Mouse (Mus musculus) heart, postnatal 14 days (tissue): Measurements from ENCODE around the gene Ubl3. TPM values are rescaled to one million over a fixed set of nuclear protein-coding genes. Genes with fewer than 3 reads are reported as not detected.
A peak's percentile ranks its signal among the peaks of the same experiment; 100 is the strongest.

ENCODE experiments used
- DNase-seq, 2 experiments: peaks; one replicate each; pipeline ENCODE4 v3.0.0; 2021 to 2022
- intact Hi-C: fragments of 180-260 bp; cut with DNase I; formaldehyde crosslinking; loops from one replicate; pipeline ENCODE4 v1.15.1; 2025
- total RNA-seq, 2 experiments: library from RNA; stranded (reverse); gene quantifications; 2 replicates each; pipeline ENCODE4 v1.2.3; 2021

Gene Ubl3
- total RNA-seq, 2 experiments from 2014 or later, result 84.6 to 95.6 TPM

- intact Hi-C loops, result no loop called here
- no peak for DNase-seq
Observed at GRCm38 (mm10) chr5:148494249-148494648, 58.3 kb downstream of the Ubl3 start.

DNA sequence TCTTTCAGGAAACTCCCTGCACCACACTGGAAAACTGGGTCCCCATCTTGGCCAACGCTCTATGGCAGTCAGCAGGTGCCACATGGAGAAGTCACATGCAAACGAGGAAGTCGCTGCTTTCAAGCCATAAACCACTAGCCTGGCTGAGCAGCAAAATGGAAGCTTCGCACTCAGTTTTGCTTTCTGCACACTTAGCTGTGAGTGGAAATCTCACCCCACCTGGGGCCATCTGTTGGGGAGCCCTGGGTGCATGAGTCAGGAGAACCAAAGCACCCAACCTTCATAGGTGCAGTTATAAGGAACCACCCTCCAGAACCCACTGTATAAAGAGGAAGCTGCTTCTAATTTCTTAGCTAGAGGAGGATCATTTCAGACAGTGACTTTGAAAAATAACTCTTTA lies 59.6 kb downstream of the Ubl3 start:
- intact Hi-C loops, result no loop called here
- DNase-seq, result no peak

DNA sequence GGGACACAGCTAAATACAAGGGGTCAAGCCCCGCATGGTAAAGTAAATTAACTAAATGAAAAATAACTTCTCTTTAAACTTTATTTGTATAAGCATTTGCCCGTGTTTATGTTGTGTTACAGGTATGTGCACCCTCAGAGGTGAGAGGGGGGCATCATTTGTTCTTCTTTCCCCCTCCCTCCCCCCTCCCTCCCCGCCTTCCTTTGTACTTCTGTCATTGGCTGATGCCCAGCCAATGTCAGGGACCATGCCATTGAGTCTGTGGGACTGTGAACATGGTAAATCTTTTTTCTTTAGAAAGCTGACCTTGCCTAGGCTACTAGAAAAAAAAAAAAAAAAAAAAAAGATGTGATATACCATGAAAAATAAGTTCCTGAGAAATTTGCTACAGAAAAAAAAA lies 62.2 kb downstream of the Ubl3 start:
- DNase-seq, result no peak
- intact Hi-C loops, result no loop called here

DNA sequence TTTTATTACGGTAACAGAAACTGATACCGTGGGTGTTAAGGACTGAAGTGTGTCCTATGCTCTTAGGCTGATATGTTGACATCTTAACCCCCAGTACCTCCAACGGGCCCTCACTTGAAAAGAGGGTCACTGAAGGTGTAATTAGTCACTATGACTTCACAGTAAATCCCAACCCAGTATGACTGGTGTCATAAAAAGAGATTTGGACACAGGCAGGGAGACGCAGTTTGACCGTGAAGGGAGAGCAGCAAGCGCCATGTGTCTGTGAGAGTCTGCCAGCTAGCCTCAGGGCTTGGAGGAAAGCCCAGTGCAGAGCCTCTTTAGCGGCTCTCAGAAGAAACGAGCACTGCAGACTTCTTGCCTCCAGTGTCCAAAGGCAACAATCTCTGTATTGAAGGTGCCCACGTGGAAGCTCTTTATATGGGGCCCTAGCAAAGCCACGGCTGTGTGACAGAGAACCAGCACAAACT lies 62.8 kb downstream of the Ubl3 start:
- DNase-seq, result peak; percentile 62 to 74
- intact Hi-C loops, result no loop called here

DNA sequence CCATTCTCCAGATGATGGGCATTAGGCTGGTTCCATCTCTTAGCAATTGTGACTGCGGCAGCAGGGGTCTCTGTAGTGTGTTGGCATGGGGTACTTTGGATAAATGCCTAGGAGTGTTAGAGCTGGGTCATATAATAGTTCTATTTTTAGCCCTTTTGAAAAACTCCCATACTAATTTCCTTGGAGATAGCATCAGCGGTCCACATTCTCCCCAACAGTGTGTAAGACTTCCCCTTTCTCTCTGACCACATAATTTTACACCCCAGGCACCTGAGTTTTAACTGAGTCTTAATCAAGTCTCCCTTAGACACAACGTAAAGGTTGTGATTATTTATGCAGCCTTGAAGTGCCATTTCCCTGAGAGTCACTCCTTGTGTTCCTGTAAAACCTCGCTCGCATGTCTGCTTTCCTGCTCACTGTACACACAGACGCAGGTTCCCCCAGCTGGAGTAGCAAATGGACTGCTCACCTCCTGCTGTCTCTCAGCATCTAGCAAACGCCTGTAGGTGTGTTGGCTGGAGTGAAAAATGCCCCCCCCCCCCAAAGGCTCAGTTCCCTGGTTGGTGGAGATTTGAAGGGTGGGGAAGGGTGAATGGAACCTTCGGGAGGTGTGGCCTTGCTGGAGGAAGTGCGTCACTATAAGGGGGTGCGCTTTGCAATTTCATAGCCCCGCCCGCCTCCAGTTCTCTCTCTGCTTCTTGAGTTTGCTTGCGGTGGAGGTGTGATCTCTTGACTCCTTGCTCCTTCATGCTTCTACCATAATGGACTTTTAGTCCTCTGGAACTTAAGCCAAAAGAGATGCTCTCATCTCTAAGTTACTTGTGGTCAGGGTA lies 63.5 kb downstream of the Ubl3 start:
- intact Hi-C loops, result no loop called here
- DNase-seq, result no peak

DNA sequence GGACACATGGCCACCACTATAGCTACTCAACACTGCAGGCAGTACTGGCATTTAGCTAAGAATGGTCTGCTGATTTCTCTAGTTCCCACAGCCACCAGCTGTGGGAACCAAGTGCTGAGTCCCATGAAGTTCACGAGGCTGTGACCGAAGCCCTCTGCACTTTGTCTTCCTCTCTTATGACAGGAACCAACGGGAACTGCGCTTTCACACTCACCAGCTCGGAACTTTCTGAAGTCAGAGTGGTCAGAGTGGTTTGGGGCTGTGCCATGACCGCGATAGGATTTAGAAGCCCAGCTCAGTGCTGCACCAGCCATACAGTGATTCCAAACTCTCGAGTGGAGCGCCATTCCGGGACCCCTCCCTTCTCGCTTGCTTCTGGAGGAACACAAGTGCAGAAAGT lies 66.4 kb downstream of the Ubl3 start:
- intact Hi-C loops, result no loop called here
- DNase-seq, result no peak

DNA sequence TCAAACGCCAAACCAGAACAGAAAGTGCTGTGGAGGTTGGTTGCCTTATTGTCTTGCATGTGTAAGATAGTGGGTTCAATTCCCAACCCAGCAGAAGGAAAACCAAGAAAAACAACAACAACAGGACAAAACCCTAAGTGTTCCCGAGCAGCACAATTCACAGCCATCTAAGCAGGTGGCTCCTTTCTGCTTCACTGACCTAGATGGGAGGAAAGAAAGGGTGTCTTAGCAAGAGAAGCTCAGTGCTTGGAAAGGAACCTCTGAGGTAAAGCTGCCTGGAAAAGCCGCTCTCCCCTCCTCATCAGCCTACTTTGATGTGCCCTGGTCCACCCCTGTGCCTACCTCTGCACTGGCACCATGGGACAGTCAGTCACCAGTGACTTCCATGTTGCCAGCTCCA lies 70.8 kb downstream of the Ubl3 start:
- no peak for DNase-seq
- intact Hi-C loops, result no loop called here

- intact Hi-C loops, result no loop called here
Observed at GRCm38 (mm10) chr5:148474346-148474745, 78.2 kb downstream of the Ubl3 start.

DNA sequence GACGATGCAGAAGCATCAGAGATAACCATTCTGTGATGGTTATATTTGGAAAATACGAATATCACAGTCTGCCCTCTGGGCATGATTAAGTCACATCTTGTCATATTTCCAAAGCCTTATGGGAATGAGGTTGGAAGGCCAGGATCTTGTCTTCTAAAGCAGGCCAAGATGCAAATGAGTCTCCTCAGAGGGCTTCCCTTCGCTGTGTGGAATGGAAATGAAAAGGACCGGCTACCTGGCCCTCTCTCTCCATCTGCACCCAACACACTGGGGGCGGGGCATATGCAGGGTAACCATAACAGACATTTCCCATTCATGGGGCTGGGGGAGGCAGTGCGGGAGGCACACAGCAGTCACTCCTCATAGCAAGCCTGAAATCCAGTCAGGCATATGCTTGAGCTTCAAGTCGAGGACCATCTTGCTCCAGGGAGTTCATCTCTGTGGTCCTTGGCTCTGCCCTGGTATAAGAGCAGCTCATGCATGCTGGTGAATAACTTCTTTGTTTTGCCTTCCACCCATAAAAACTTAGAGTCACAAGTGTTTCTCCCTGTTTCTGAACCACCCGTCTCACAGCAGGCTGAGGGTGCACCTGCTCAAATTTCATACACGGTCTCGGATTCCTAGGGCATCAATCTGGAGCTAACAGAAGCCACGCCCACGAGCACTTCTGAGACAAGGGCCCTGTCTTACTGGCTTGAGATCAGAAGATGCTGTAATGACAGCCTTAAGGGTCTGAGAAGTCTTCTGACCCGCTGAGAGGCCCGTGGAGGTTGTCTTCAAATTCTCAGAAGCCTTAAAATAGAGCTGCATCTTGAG lies 83.8 kb downstream of the Ubl3 start:
- no peak for DNase-seq
- intact Hi-C loops, result no loop called here

More at GRCm38 (mm10) chr5:148474346-148474745, 78.2 kb downstream of the Ubl3 start:
- DNase-seq, result no peak

GRCm38 (mm10) chr5:148466933-148467607 lies 85.5 kb downstream of the Ubl3 start:
- DNase-seq, result no peak
- intact Hi-C loops, result no loop called here

DNA sequence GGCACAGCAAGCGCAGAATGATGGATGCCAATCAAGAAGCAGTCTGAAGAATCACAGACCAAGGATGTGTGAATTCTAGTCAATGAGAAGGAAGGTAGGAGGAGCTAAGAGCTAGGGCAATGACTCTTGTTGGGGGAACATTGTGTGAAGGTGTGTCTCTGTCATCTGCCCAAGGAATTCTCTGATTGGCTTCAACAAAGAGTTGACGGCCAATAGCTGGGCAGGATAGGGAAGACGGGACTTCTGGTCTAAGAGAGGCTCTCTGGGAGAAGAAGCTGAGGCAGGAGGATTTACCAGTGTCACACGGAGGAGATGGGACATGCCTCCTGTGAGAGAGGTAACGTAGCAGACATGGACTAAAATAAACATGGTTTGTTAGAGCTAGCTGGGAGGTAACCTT lies 86.5 kb downstream of the Ubl3 start:
- DNase-seq, result no peak
- intact Hi-C loops, result no loop called here

GRCm38 (mm10) chr5:148465091-148465490 lies 87.5 kb downstream of the Ubl3 start:
- intact Hi-C loops, result no loop called here
- DNase-seq, result no peak

DNA sequence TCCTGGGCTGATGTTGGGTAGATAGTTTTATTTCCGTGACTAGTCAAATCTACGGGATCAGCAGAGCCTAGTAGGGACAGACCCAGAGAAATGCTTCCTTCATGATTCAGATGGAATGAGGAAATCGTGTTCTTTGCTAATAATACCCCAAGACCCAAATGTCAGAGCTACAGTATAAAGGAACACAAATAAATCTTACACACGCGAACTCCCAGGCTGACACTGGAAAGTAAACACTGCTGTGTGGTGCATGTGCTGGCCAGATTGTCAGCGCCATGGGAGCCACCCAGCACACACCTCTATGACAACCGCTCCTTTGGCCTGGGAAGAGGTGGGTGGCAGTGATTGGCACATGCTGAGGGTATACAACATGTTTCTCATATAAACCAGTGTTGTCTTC lies 88.1 kb downstream of the Ubl3 start:
- no peak for DNase-seq
- intact Hi-C loops, result no loop called here

GRCm38 (mm10) chr5:148463783-148464294 lies 88.8 kb downstream of the Ubl3 start:
- DNase-seq, result no peak
- intact Hi-C loops, result no loop called here

Other genes starting within 250 kb of the Ubl3 start
- gene Slc7a1, start 152.9 kb downstream of the Ubl3 start, total RNA-seq, result 10 to 100 TPM; 16.2 to 17.7 TPM